Mouse (Mus musculus) kidney, postnatal 10 days (tissue): ENCODE results near the gene Inafm1.
"Not testable (repeated sequence)": the region's sequence is repeated elsewhere in the genome, so short reads cannot be mapped to it uniquely, and the experiment has no call there.

Experiments
- DNase-seq: peaks from one replicate; pipeline ENCODE4 v3.0.0; 2021; ENCODE audit warnings: mixed read lengths

The Inafm1 gene

DNA sequence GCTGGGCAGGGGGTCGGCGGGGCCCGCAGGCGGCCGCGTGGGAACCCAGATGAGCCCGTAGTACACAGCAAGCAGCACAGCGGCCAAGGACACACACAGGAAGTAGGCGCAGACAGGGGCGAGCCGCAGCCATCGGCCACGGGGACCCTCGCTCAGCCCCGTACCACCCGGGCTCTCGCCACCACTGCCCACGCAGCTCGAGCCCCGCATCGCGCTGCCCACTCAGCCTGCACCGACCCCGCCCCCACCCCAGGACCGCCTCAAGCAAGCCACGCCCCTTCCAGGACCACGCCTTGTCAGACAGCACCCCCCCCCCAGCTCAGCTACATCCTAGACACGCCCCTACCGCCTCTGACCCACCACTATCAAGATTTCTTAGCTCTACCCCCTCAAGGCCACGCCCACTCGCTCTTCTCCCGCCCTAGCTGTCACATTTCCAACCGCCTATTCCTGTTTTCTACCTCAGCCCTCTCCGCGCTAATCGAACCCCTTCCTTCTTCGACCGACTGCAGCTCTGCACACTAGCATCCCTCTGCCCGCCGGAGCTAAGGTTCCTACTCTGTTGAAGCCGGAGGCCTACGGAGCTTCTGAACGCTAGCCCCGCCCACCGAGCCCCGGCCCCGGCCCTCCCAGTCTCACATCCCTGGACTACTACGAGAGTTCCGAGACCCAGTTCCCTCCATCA lies at the start of gene Inafm1:
Gene Inafm1 (minus strand): TSS at position 537 of the 685 bp plus-strand sequence.
- peak; percentile 96 for DNase-seq

DNA sequence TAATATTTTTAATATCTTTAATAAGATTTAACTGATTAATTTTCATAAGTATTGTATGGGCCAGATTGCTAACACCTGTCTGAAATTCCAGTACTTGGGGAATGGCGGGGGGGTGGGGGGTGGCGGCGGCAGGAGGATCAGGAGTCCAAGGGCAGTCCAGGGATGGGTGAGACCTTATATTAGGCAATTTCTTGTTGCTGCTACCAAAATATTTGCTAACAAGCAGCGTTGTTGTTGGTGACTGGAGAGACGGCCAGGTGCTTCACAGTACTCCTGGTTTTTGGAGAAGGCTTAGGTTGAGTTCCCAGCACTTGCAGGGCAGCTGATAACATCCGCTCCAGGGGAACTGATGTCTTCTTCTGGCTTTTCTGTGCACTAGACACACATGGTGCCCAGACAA lies 47.1 kb upstream of the Inafm1 start:
- no peak for DNase-seq

DNA sequence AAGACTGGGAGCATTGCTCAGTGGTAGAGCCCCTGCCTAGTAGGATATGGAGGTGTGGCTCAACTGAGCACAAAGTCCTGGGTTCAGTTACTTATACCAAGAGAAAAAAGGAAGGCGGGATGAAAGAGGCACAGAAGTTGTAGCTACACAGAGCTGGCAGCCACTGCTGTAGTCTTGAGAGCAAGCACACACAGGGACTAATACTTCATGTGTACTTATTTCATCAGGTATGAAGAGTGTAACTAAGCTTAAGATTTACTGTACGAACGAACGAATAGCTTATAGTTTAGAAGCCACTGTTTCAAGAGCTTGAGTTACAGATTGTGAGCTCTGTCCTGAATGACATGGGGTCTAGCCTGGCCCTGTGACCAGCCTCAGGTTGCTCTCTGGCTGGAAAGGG lies 45.8 kb upstream of the Inafm1 start:
- no peak for DNase-seq

DNA sequence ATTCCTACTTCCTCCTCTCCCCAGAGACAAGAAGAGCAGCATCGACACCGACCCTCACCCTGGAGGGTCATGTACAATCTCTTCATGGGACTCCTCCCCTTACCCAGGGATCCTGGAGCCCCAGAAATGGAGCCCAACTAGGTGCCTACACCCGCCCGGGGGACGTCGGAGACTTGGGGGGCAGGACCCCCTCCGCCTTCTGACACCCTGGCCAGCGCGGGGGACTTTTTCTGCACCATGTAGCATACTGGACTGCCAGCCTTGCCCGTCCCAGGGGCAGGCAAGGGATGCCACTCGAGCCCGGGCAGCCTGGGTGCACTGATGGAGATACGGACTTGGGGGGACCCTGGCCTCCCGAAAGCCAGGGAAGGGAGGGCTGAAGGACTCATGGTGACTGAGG lies 43.7 kb upstream of the Inafm1 start:
- DNase-seq: no peak

DNA sequence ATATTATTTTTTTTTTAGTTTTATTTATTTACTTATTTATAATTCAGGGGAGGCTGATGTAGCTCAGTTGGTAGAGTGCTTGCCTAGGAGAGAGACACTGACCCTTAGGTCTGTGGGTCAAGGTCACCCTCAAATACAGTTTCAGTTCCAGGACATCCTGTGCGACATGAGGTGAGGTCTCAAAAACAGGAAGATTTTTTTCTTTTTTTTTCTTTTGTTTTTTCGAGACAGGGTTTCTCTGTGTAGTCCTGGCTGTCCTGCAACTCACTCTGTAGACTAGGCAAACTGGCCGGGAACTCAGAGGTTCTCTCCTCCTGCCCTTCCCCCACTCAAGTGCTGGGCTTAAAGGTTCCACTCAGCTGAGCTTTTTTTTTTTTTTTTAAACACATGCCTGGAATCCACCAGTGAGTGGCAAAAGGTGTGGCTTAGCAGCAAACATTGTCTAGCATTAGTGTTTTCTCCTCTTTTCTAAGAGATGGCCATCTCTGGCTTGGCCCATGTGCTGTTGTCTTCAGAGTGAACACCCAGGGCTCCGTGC lies 41.9 kb upstream of the Inafm1 start:
- DNase-seq: peak; percentile 51

DNA sequence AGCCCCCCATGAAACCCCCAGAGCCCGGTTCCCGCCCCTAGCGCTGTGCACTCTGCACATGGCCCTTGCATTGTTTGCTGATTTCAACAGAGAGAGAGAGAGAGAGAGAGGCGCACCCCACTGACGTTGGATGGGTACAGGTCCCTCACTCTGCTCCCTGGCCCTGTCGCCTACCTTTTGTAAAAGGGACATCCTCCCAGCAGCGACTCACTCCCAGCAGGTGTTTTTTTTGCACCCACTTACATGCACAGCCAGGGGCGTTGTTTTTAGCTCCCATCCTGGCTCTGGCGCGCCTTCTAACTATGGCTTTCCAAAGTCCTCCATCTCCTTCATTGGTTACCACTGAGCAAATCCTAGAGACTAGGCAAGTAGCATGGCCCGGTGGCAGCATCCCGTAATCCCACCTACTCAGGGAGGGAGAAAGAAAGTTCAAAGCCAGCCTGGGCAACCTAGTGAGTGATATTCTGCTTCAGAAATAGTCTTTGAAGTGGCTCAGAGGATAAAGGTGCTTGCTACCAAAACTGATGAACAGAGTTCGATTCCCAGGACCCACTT lies 40.9 kb upstream of the Inafm1 start:
- no peak for DNase-seq

DNA sequence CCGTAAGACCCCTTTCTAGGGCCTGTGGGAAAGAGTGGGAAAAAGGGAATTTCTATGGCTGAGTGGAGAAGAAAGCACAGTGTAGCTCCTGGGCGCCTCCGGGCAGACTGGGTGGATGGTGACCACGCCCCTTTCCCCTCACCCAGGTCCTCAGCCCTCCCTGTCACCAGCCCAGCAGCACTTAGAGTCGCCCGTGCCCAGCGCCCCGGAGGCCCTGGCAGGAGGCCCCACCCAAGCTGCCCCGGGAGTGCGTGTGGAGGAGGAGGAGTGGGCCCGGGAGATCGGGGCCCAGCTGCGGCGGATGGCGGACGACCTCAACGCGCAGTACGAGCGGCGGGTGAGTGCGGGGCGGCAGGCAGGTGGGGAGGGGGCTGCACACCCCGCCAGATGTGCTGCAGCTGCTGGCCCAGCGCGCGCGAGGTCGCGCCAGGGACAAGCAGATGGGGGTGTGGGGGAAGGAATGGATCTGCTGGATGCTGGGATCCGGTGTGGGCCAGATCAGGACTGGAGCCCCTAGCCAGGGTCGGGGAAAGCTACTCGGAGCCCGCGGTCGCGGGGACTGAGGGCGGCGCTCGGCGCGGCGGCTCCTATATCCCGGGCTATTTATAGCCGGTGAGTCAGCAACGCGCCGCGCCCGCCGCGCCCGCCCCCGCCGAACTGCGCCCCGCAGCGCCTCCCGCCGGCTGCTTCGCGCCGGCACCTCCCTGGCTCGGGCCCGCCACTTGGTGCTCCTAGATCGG lies 40.2 kb upstream of the Inafm1 start:
- DNase-seq: peak; percentile 91

DNA sequence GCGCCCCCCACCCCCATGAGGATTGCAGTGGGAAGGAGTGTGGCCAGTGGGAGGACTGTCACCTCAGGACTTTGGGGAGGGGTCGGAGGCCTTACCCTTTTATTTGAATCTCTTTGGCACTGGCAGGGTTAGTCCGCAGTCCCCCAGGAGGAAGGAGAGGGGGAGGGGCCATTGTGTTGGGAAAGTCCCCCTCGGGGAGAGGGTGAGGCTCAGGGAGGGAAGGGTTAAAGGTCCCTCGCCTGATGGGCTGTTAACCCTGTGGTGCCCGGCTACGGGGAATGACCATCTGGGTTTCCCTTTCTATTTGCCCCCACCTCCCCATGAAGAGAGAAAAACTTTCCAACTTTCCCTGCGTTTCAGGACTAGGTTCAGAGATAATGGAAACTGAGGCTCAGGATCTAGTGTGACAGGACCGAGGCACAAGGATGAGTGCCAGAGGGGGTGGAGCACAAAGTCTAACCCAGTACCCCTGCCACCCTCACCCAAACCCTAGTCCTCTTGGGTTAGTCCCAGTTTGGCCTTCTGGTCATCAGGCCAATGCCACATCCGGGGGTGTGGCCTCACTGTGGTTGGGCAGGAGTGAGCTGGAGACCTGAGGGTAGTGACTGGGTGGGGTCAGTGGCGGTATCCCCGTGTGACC lies 39.4 kb upstream of the Inafm1 start:
- DNase-seq: peak; percentile 89

DNA sequence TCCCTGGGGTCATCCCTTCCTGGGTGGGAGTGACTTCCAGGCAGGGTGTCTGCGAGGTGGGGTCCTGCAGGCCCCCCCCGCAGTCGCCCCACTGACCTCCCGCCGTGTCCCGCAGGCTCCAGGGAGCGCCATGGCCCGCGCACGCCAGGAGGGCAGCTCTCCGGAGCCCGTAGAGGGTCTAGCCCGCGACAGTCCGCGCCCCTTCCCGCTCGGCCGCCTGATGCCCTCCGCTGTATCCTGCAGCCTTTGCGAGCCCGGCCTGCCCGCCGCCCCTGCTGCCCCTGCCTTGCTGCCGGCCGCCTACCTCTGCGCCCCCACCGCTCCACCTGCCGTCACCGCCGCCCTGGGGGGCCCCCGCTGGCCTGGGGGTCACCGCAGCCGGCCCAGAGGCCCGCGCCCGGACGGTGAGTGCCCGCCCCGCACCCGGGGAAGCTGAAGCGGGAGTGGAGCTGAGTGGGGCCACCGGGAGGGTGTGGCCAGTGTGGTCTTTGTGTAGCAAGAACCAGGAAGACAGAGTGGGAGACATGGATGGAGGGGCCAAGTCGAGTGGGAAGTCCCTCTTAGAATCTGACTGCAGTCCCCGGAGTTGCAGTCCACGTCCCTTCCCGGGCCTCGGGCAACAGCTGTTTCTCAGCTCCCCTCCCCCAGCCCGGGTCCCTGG lies 38.7 kb upstream of the Inafm1 start:
- peak; percentile 67 for DNase-seq

DNA sequence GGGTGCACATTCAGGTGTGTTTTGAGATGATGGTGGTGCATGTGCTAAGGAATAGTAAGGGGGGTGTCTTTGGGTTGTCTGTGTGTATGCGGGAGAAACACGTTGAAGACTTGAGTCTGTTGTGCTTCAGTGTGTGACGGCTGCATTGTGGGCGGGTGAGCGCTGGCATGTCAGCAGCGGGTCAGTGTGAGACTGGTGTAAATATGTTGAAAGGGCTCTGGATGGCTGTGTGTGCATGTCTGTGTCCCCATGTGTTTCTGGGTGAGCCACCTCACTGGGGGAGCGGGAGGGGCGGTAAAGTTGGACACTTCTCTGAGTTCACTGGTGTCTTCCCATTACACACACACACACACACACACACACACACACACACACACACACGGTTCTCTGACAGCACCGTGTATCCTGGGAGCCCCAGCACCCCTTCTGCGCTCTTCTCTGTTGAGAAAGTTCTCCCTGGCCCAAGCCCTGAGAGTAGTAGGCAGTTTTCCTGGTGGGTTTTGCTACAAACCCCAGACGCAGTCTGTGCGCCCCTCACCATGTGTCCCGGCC lies 38.1 kb upstream of the Inafm1 start:
- DNase-seq: peak; percentile 43

DNA sequence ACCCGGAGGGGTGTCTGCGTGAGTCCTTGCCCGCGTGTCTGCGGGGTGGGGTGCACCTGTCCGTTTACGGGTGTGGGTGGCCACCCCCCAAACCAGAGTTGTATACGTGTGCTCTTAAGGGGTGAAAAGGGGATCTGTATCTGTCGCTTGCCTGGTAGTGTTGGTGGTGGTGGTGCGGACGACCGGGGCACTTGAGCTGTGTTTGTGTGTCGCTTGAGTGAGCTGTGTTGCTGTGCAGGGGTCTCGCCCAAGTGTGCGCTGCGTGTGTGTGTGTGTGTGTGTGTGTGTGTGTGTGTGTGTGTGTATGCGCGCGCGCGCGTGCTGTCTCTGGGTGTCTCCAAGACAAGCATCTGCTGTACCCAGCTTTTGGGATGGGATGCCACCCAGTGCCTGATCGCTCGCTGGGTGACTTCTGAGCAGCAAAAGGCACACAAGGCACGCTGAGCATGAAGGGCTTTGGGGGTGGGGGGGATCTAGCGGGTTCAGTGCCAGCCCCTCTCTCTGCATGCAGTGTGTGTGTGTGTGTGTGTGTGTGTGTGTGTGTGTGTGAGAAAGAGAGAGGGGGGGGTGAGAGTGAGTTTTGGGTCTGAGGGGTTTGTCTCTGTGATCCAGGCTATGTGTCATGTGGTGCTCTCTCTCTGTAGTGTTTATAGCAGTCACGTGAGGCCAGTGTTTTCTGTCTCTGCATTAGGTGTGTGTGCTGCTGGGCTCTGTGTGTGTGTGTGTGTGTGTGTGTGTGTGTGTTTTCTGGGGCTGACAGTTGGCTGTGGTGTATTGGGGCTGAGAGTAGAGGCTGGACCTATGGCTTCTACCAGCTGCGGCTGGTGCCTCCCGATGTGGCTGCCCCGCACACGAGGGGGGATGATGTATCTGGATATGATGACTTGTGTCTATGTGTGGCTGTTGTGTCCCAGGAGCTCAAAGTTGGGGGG lies 37.4 kb upstream of the Inafm1 start:
- DNase-seq: peak; percentile 54

DNA sequence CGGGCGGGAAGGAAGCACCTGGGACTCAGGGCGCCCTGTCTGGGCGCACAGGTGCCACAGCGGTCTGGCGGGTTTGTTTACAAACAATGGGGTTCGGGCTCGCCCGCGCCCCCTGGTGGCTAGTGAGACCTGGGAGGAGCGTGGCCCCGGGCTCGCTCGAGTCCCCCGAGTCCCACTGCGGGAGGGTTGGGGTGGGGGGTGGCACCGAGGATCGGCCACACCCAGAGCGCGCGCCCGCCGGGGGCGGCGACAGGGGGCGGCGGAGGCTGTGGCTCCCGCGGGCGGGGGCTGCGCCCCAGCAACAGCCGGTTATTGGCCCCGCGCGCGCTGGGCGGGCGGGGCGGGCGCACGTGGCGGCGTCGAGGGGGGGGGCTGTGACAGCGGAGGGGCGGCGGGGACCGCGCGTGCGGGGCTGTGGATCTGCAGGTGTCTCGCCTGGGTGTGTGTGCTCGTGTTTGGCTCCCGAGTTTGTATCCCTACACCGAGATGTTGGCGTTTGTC lies 36.7 kb upstream of the Inafm1 start:
- DNase-seq: peak; percentile 91

DNA sequence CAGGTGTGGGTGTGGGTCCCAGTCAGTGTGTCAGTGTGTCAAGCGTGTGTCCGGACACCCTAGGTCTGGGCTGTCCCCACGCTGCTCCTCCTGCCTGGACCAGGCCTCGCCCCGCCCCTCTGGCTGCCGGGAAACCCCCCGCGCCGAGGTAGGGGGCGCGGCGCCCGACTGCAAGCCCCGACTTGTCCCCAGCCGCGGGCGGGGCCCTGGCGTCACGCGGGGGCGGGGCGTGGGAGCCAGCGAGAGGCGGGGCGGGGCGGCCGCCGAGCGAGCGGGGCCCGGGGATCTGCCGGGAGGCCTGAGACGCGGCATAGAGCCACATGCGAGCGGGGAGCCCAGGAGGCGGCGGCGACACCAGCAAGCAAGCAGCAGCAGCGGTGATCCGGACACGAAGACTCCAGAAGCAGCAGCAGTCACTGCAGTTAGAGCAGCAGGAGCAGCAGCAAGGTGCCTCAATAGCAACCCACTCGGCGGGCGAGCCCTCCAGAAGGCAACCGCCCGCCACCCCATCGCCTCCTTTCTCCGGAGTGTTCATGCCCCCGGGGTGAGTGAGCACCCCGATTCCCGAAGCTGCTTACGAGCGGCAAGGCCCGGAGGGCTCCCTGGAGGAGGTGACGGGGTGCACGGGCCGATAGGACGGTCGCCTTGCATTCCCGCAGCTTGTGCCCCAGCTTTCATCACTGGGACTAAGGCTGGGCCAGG lies 36.1 kb upstream of the Inafm1 start:
- peak; percentile 96 for DNase-seq

DNA sequence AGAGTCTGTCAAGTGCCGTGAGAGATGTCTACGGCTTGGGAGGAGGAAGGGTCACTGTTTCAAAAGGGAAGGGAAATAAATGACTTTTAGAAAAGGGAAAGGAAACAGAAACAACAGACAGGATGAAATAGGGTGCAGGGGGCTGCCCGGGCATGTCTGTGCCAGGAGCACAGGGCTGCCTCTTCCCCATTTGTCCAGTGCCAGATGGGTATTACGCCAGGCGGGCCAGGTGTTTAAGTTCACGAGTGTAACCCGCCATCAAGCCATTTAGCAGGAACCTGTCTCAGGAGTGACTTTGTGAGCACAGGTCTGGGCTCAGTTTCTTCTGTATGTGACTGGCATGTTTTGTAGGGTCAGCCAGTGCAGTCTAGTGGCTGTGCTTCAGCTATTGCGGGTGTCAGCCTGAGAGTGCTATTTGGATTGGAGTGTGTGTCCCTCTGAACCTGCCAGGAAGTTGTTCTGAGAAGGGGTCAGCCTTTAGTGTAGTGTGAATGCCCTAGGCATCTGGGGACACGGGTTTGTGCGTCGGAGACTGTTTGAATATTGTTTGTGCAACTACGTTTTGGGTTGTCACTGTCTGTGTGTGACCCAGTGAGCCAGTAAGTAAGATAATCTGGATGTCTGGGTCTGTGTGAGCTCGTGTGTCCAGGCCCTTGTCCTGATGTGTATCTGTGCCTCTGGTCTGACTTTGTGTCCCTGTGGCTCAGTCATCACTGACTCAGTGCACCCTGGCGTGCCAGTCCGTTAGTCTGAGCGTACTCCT lies 35.3 kb upstream of the Inafm1 start:
- peak; percentile 44 for DNase-seq

DNA sequence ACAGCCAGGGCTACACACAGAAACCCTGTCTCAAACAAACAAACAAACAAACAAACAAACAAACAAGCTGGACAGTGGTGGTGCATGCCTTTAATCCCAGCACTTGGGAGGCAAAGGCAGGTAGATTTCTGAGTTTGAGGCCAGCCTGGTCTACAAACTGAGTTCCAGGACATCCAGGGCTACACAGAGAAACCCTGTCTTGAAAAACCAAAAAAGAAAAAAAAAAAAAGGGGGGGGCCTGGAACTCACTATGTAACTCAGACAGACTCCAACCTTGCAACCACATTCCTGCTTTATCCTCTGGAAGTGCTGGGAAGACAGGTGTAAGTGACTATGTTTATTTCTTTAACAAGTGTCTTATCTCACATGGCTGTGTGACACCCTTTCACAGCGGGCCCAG lies 34.7 kb upstream of the Inafm1 start, which contains the start of gene Bbc3:
Gene Bbc3 (plus strand): TSS at position 301 of the 400 bp plus-strand sequence.
- not testable (repeated sequence) for DNase-seq

DNA sequence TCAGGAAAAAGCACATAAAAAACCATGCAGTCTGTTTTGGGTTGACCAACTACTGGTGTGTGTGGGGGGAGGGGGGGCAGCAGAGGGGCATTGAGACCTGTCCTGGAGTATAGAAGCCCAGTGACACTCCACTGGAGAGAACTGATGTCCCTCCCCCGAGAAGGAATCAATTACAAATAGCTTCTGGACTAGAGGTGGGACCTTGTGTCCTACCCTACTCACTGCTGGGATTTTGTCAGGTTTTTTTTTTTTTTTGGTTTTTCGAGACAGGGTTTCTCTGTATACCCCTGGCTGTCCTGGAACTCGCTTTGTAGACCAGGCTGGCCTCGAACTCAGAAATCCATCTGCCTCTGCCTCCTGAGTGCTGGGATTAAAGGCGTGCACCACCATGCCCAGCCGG lies 33.7 kb upstream of the Inafm1 start:
- not testable (repeated sequence) for DNase-seq

DNA sequence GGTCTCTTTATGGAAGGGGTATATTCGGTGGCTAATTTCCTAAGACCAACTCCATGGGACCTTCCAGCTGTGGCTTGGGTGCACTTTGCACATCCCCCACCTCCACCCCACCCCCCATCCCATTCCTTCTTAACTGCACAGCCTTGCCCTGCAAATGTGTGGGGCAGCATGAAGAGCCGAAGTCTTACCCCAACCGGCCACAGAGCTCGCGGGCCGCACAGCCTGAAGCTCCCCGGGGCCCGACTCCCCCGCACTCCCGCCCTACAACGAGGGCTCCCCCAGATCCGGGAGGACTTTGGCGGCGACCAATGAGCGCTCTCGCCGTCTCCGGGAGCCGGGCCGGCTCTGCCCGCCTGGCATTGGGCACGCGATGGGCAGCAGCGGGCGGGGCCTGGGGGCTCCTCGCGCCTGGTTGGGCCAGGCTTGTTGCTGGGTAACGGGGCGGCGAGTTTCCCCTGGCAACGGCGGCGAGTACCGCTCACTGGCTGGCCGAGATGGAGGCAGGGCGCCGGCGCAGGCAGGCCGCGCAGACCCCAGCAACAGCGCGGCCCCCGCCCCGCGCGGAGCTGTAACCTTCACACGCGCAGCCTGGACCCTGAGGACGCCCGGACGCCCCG lies 26.1 kb upstream of the Inafm1 start:
- peak; percentile 92 for DNase-seq

DNA sequence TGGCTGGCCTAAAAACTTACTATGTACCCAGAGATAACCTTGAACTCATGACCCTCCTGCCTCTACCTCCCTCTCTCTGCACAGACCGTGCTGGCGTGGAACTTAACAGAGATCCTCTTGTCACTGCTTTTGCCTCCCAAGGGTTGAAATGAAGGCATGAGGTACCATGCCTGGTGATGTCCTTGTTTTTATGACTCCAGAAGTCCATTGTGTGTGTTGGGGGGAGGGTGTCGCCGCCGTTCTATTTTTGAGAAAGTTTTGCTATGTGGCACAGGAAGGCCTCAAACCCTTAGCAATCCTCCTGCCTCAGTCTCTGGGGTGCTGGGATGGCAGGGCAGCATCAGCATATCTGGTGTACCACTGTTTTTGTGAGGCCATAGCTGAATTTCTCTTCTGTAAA lies 25.5 kb upstream of the Inafm1 start:
- no peak for DNase-seq

DNA sequence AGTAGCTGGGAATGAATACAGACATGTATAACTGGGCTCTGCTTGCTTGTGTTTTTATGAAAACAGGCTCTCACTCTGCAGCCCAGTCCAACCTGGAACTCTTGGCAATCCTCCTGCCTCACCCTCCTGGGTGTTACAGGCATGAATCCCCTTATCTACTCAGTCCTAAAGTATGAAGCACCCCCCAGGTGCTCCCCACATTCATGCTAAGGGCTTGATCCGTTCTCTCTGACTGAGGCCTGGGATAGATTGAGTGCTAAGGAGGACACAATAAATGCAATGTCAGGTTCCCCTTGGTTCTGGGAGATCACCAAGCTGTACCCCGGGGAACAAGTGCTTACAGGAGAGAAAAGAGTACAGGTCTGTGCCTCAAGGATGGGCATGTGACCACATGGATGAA lies 24.2 kb upstream of the Inafm1 start:
- DNase-seq: no peak
